8 mouse cellular contexts compared by ENCODE assay signal in the genomic region with DNA sequence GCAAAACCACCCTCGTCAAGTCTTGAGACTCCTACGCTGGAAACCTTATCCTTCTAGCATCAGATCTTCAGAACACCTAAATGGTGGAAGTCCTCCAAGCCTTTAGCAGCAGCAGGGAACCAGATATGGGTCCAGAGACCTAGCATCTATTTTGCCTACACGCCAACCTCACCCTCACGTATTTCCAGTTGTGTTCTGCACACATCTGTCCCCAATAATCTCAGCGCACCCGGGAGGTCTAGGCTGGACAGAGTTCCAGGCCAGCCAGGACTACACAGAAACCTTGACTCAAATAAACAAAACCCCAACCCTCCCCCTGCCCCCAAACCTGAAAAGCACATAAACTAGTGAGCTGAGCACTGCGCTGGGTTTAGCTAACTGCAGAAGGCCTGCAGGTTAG. TPM values are rescaled to one million over a fixed set of nuclear protein-coding genes. Genes with fewer than 3 reads are reported as not detected.
DNase-seq lines count a peak whose midpoint lies in the region; ATAC-seq and TF ChIP-seq lines count a peak whose summit lies in the region.

No protein-coding gene starts in this region.

- peak overlapping the region; percentile 28; the same call in 1 of the 2 replicates for H3K9ac ChIP-seq in ES-E14 (ENCODE audit: insufficient read depth, low read depth, low read length, poor library complexity, severe bottlenecking)
- H3K9ac ChIP-seq in forebrain, embryonic 16.5 days (replicated peaks; ENCODE audit: low read depth, low read length): peak overlapping the region; percentile 47
- peak overlapping the region; percentile 18 for H3K9ac ChIP-seq in liver, embryonic 14.5 days (replicated peaks)

- H3K27ac ChIP-seq in ES-E14 (ENCODE audit: insufficient read depth, low read depth, low read length, poor library complexity, severe bottlenecking): peak overlapping the region; percentile 61
- H3K27ac ChIP-seq in forebrain, embryonic 16.5 days (ENCODE audit: low read length): peak overlapping the region; percentile 92
- no peak overlapping the region for H3K27ac ChIP-seq in liver, embryonic 14.5 days

- no peaks in the 10 kb centered on the region for H3K9me3 ChIP-seq in ES-E14 (ENCODE audit: control insufficient read depth, insufficient read depth, low read depth, low read length)
- H3K9me3 ChIP-seq in forebrain, embryonic 16.5 days (ENCODE audit: control insufficient read depth, low read length): peaks cover 3% of the 10 kb centered on the region; the same call in 1 of the 2 replicates
- H3K9me3 ChIP-seq in liver, embryonic 14.5 days (ENCODE audit: control insufficient read depth, low read length): peaks cover 3% of the 10 kb centered on the region; the same call in 1 of the 2 replicates

- no peak for ATAC-seq in forebrain, embryonic 16.5 days
- no peak for ATAC-seq in liver, embryonic 14.5 days (ENCODE audit: insufficient read depth)

- no peak for TF ChIP-seq EP300 in liver, embryonic 14.5 days (IDR thresholded peaks at IDR 0.05; ENCODE audit: low read depth)

- WGBS in forebrain, embryonic 16.5 days: 6% methylated on average over 7 of the region's 7 CpGs
- WGBS in liver, embryonic 14.5 days (ENCODE audit: insufficient replicate concordance): 29% methylated on average over 7 of the region's 7 CpGs

- no peak for TF ChIP-seq CTCF in liver, embryonic 14.5 days (IDR thresholded peaks at IDR 0.05; ENCODE audit: low read depth)

- H3K4me1 ChIP-seq in ES-E14 (ENCODE audit: control insufficient read depth in 2 of 2, insufficient read depth in 2 of 2, low read length in 2 of 2, poor library complexity in 1 of 2): peaks cover 6 to 18% of the 10 kb centered on the region in 2 experiments; a peak in 2 of 4 replicates
- peaks cover 45% of the 10 kb centered on the region for H3K4me1 ChIP-seq in forebrain, embryonic 16.5 days (replicated peaks; ENCODE audit: control insufficient read depth, insufficient read depth, low read length)
- peaks cover 19 to 29% of the 10 kb centered on the region in 2 experiments for H3K4me1 ChIP-seq in liver, embryonic 14.5 days (replicated peaks; ENCODE audit: control insufficient read depth in 2 of 2, insufficient read depth in 2 of 2, low read length in 1 of 2)

- in situ Hi-C loops in ES-E14 (cut with MboI; ENCODE audit: low sequenced_read_pairs in 2 of 2, unreplicated experiment in 2 of 2): no loop called here

- peak; percentile 93 for DNase-seq in heart, adult 11 months
- DNase-seq in heart, postnatal 36 days: no peak
- no peak for DNase-seq in ES-E14 (ENCODE audit: low read depth, low spot score)
- no peak for DNase-seq in liver, embryonic 14.5 days (ENCODE audit: low read depth in 3 of 3, low spot score in 3 of 3)
- DNase-seq in gastrocnemius, postnatal 36 days: no peak
- no peak for DNase-seq in Muller cell, postnatal 12 days (ENCODE audit: inconsistent ontology term)
- DNase-seq in urinary bladder, adult 2 months (ENCODE audit: low spot score): no peak

- intact Hi-C loops in heart, postnatal 36 days (cut with DNase I): loop anchor here (1.0 kb wide), 1 partner anchor 14 kb away; no protein-coding TSS in a partner anchor
- intact Hi-C loops in gastrocnemius, postnatal 36 days (cut with DNase I): no loop called here

- H3K4me2 ChIP-seq in forebrain, embryonic 16.5 days (ENCODE audit: low read length): peak overlapping the region; percentile 90
- H3K4me2 ChIP-seq in liver, embryonic 14.5 days (ENCODE audit: low read depth): peak overlapping the region; percentile 90

- H3K36me3 ChIP-seq in ES-E14 (ENCODE audit: control insufficient read depth, insufficient read depth, low read length, poor library complexity, severe bottlenecking): peaks cover 3% of the 10 kb centered on the region; the same call in 1 of the 2 replicates
- no peaks in the 10 kb centered on the region for H3K36me3 ChIP-seq in forebrain, embryonic 16.5 days (ENCODE audit: control insufficient read depth, insufficient read depth)
- peaks cover 5% of the 10 kb centered on the region; the same call in 1 of the 2 replicates for H3K36me3 ChIP-seq in liver, embryonic 14.5 days (replicated peaks; ENCODE audit: control insufficient read depth, insufficient read depth, low read depth)

- peak overlapping the region; percentile 26 to 69 for H3K4me3 ChIP-seq in ES-E14 (ENCODE audit: insufficient read depth in 1 of 2, low read depth in 1 of 2, low read length in 2 of 2, poor library complexity in 1 of 2, severe bottlenecking in 1 of 2)
- H3K4me3 ChIP-seq in forebrain, embryonic 16.5 days (replicated peaks; ENCODE audit: low read length): peak overlapping the region; percentile 25
- peak overlapping the region; percentile 4 to 26; a peak in 3 of 4 replicates for H3K4me3 ChIP-seq in liver, embryonic 14.5 days (ENCODE audit: insufficient read depth in 1 of 2, low read depth in 2 of 2, low read length in 2 of 2)

- no peaks in the 10 kb centered on the region for H3K27me3 ChIP-seq in forebrain, embryonic 16.5 days (replicated peaks; ENCODE audit: control insufficient read depth, insufficient read depth, low read length)
- no peaks in the 10 kb centered on the region for H3K27me3 ChIP-seq in liver, embryonic 14.5 days (ENCODE audit: control insufficient read depth, insufficient read depth, low read length)

TF ChIP-seq in ES-E14, 5 proteins besides CTCF, POLR2A, EP300 and RAD21:
- TF ChIP-seq HCFC1 (IDR thresholded peaks at IDR 0.05; ENCODE audit: borderline replicate concordance, insufficient read depth, low read length) (no peak), CHD2 (IDR thresholded peaks at IDR 0.05; ENCODE audit: low read depth, low read length) (no peak), ZC3H11A (IDR thresholded peaks at IDR 0.05; ENCODE audit: borderline replicate concordance, low read depth, low read length) (no peak), MAFK (IDR thresholded peaks at IDR 0.05; ENCODE audit: insufficient read depth, low read depth, low read length) (no peak), ZNF384 (IDR thresholded peaks at IDR 0.05; ENCODE audit: low read depth, low read length) (no peak)
TF ChIP-seq in ES-E14: peak in this region for 0.

RNA-seq across cellular contexts. Expression of gene Zcchc3, which starts 3.4 kb away (rescaled TPM):
- 10 to 100 TPM in 1 of 2 experiments, 1 to 10 TPM in 1; 8.0 to 10.0 TPM for total RNA-seq in heart, postnatal 36 days (2021)
- total RNA-seq in ES-E14 (2012; rRNA removed): 21.4 and 22.9 TPM in 2 replicates
- 13.3 and 14.1 TPM in 2 replicates for polyA plus RNA-seq in forebrain, embryonic 16.5 days (2015; fragmentation: Nextera tagmentation; extraction: Ambion mirVana)
- polyA plus RNA-seq in liver, embryonic 14.5 days (2012; rRNA removed): 7.6 and 9.1 TPM in 2 replicates
- polyA plus RNA-seq in liver, embryonic 14.5 days (2014; fragmentation: Nextera tagmentation; extraction: Ambion mirVana): 8.7 and 10.7 TPM in 2 replicates
- total RNA-seq in gastrocnemius, postnatal 36 days (2021): 1 to 10 TPM in 1 of 2 experiments, under 1 TPM in 1; 0.84 to 2.1 TPM
- 8.7 and 9.7 TPM in 2 replicates for polyA plus RNA-seq in urinary bladder, adult 2 months (2012; rRNA removed)

RNA-seq across cellular contexts. Expression of gene 6820408C15Rik, which starts 3.9 kb away (rescaled TPM):
- 1 to 10 TPM; 2.0 to 2.1 TPM for total RNA-seq in heart, postnatal 36 days (2021)
- total RNA-seq in ES-E14 (2012; rRNA removed): 0.18 and 0.58 TPM in 2 replicates
- 1.4 and 1.9 TPM in 2 replicates for polyA plus RNA-seq in forebrain, embryonic 16.5 days (2015; fragmentation: Nextera tagmentation; extraction: Ambion mirVana)
- polyA plus RNA-seq in liver, embryonic 14.5 days (2012; rRNA removed): 0.15 and 0.19 TPM in 2 replicates
- 0.11 and 0.23 TPM in 2 replicates for polyA plus RNA-seq in liver, embryonic 14.5 days (2014; fragmentation: Nextera tagmentation; extraction: Ambion mirVana)
- total RNA-seq in gastrocnemius, postnatal 36 days (2021): not detected
- polyA plus RNA-seq in urinary bladder, adult 2 months (2012; rRNA removed): 0.40 and 0.45 TPM in 2 replicates

RNA-seq across cellular contexts. Expression of gene Sox12, which starts 13.6 kb away (rescaled TPM):
- 10 to 100 TPM in 1 of 2 experiments, 1 to 10 TPM in 1; 8.2 to 13.8 TPM for total RNA-seq in heart, postnatal 36 days (2021)
- 7.4 and 9.1 TPM in 2 replicates for total RNA-seq in ES-E14 (2012; rRNA removed)
- 15.8 and 16.8 TPM in 2 replicates for polyA plus RNA-seq in forebrain, embryonic 16.5 days (2015; fragmentation: Nextera tagmentation; extraction: Ambion mirVana)
- 4.4 TPM in 2 replicates for polyA plus RNA-seq in liver, embryonic 14.5 days (2012; rRNA removed)
- polyA plus RNA-seq in liver, embryonic 14.5 days (2014; fragmentation: Nextera tagmentation; extraction: Ambion mirVana): 1.4 and 1.9 TPM in 2 replicates
- 1 to 10 TPM; 1.4 to 1.5 TPM for total RNA-seq in gastrocnemius, postnatal 36 days (2021)
- polyA plus RNA-seq in urinary bladder, adult 2 months (2012; rRNA removed): 8.6 and 12.6 TPM in 2 replicates

RNA-seq across cellular contexts. Expression of gene Nrsn2, which starts 35.0 kb away (rescaled TPM):
- not detected for total RNA-seq in heart, postnatal 36 days (2021)
- total RNA-seq in ES-E14 (2012; rRNA removed): 2.1 and 3.3 TPM in 2 replicates
- 10.5 and 22.6 TPM in 2 replicates for polyA plus RNA-seq in forebrain, embryonic 16.5 days (2015; fragmentation: Nextera tagmentation; extraction: Ambion mirVana)
- not detected in 2 replicates for polyA plus RNA-seq in liver, embryonic 14.5 days (2012; rRNA removed)
- polyA plus RNA-seq in liver, embryonic 14.5 days (2014; fragmentation: Nextera tagmentation; extraction: Ambion mirVana): not detected in 2 replicates
- total RNA-seq in gastrocnemius, postnatal 36 days (2021): not detected
- not detected in 2 replicates for polyA plus RNA-seq in urinary bladder, adult 2 months (2012; rRNA removed)

RNA-seq across cellular contexts. Expression of gene Defb23, which starts 52.9 kb away (rescaled TPM):
- total RNA-seq in heart, postnatal 36 days (2021): not detected
- not detected in 2 replicates for total RNA-seq in ES-E14 (2012; rRNA removed)
- not detected in 2 replicates for polyA plus RNA-seq in forebrain, embryonic 16.5 days (2015; fragmentation: Nextera tagmentation; extraction: Ambion mirVana)
- polyA plus RNA-seq in liver, embryonic 14.5 days (2012; rRNA removed): not detected in 2 replicates
- not detected in 2 replicates for polyA plus RNA-seq in liver, embryonic 14.5 days (2014; fragmentation: Nextera tagmentation; extraction: Ambion mirVana)
- total RNA-seq in gastrocnemius, postnatal 36 days (2021): not detected
- not detected in 2 replicates for polyA plus RNA-seq in urinary bladder, adult 2 months (2012; rRNA removed)
